Mouse (Mus musculus): ENCODE data around the gene Gm21818. TPM values are rescaled to one million over a fixed set of nuclear protein-coding genes. Genes with fewer than 3 reads are reported as not detected.
"Not testable (repeated sequence)": the region's sequence is repeated elsewhere in the genome, so short reads cannot be mapped to it uniquely, and the experiment has no call there.

Gene Gm21818
- not detected in 2 replicates for polyA plus RNA-seq (2014; fragmentation: Nextera tagmentation; extraction: Ambion mirVana)

DNA sequence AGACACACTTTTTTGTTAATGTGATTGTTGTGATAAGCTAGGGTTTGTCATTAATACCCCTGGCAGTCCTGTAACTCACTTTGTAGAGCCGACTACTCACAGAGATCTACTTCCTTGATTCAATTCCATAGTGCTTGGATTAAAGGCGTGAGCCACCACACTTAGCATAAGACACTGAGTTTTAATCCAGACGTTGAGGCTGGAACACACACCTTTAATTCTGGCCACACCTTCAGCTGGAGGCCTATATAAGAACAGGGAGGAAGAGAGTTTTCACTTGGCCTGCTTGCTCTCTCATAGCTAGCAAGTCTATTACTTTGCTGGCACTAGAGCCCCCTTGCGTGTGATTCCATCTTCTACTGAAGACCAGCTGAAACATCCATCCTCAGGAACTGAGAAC is at the start of gene Gm21818:
Gm21818 (plus strand) TSS at position 301 of the 400 bp plus-strand sequence.
- not testable (repeated sequence) for H3K9ac ChIP-seq (ENCODE audit: low read length); H3K4me2 ChIP-seq (ENCODE audit: low read length); H3K4me1 ChIP-seq (replicated peaks; ENCODE audit: control insufficient read depth, insufficient read depth, low read length); ATAC-seq (replicated peaks; ENCODE audit: low FRiP score, low TSS enrichment, low read depth); H3K9me3 ChIP-seq (ENCODE audit: control insufficient read depth, low read length); H3K27ac ChIP-seq (ENCODE audit: low read depth); H3K27me3 ChIP-seq (replicated peaks; ENCODE audit: control insufficient read depth, insufficient read depth, low read length); H3K4me3 ChIP-seq (ENCODE audit: low read depth, low read length); DNase-seq (ENCODE audit: low spot score); H3K36me3 ChIP-seq (ENCODE audit: control insufficient read depth, insufficient read depth, low read length)
- 81% methylated on average over 4 of the region's 4 CpGs for WGBS

DNA sequence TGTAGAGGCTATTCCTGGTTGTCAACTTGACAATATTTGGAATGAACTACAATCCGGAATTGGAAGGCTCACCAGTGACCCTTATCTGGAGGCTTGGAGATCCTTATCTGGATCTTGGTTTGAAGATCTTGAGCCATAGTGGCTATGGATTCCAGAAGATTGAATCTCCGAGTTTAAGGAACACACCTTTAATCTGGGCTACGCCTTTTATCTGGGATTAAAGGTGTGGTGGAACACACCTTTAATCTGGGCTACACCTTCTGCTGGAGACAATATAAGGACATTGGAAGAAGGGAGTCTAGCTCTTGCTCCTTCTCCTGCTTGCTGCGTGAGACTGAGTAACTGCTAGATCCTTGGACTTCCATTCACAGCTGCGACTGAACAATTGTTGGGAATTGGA is 32.3 kb upstream of the Gm21818 start, which contains the start of gene Gm20767:
Gm20767 (plus strand) TSS at position 301 of the 400 bp plus-strand sequence.
- H3K9me3 ChIP-seq (ENCODE audit: control insufficient read depth, low read length); H3K4me3 ChIP-seq (ENCODE audit: low read depth, low read length); DNase-seq (ENCODE audit: low spot score); H3K9ac ChIP-seq (ENCODE audit: low read length); H3K4me2 ChIP-seq (ENCODE audit: low read length); H3K27me3 ChIP-seq (replicated peaks; ENCODE audit: control insufficient read depth, insufficient read depth, low read length); H3K36me3 ChIP-seq (ENCODE audit: control insufficient read depth, insufficient read depth, low read length); H3K4me1 ChIP-seq (replicated peaks; ENCODE audit: control insufficient read depth, insufficient read depth, low read length); H3K27ac ChIP-seq (ENCODE audit: low read depth); ATAC-seq (replicated peaks; ENCODE audit: low FRiP score, low TSS enrichment, low read depth): not testable (repeated sequence)
- 100% methylated on average over 1 of the region's 5 CpGs for WGBS

DNA sequence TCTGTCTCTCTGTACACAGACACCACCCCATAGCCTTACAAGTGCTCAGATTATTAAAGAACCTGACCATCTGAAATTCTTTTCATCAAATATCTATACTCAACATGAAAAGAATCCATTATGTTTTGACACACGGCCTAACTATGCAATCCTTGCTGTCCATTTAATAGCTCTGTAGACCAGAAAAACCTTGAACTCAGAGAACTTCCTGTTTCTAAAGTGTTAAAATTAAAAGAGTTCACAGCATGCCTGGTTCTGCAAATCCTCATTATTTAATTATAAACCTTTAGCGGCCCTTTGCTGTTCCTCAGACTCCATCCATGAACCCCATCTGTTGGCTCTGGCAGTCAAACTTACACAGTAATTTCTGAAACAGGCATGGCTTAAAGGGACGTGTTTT is 29.9 kb upstream of the Gm21818 start:
- not testable (repeated sequence) for H3K36me3 ChIP-seq (ENCODE audit: control insufficient read depth, insufficient read depth, low read length); H3K4me2 ChIP-seq (ENCODE audit: low read length); DNase-seq (ENCODE audit: low spot score); H3K4me3 ChIP-seq (ENCODE audit: low read depth, low read length); H3K27ac ChIP-seq (ENCODE audit: low read depth); H3K27me3 ChIP-seq (replicated peaks; ENCODE audit: control insufficient read depth, insufficient read depth, low read length); H3K9ac ChIP-seq (ENCODE audit: low read length); H3K9me3 ChIP-seq (ENCODE audit: control insufficient read depth, low read length); ATAC-seq (replicated peaks; ENCODE audit: low FRiP score, low TSS enrichment, low read depth); H3K4me1 ChIP-seq (replicated peaks; ENCODE audit: control insufficient read depth, insufficient read depth, low read length)
- WGBS: 92% methylated on average over 2 of the region's 3 CpGs

DNA sequence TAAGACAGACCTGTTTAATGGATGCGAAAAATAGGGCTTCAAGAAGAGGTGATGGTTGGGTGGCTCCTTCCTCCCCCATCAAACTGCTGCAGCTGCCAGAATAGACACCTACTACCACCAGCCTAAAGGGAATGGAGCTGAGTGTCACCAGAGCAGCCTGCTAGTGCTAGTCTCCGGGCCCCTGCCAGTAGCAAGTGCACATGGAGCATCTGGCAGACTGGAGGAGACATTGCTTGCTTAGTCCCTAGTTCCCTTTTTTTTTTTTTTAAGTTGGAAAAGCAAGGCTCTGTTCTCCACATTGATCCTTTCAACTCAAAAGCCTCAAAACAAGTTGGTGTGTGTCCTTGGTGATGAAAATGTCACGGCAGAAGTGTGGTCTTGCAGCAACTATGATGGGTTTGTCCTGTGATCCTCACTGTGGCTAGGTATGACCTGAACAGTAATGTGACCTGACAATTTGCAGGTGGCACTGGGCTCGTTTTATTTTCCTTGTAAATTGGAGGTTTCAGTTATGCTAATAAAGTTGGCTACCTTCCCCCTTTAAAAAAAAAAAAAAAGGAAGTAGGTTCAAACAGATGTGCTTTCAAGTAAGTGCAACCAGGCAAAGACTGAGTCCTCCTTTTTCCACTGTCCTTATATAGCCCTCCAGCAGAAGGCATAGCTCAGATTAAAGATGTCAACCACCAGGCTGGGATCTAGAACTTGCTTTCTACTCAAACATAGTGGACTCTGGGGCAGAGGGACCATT is 22.4 kb upstream of the Gm21818 start:
- not testable (repeated sequence) for H3K9me3 ChIP-seq (ENCODE audit: control insufficient read depth, low read length); H3K36me3 ChIP-seq (ENCODE audit: control insufficient read depth, insufficient read depth, low read length); H3K27me3 ChIP-seq (replicated peaks; ENCODE audit: control insufficient read depth, insufficient read depth, low read length); H3K27ac ChIP-seq (ENCODE audit: low read depth); H3K4me2 ChIP-seq (ENCODE audit: low read length); H3K9ac ChIP-seq (ENCODE audit: low read length); ATAC-seq (replicated peaks; ENCODE audit: low FRiP score, low TSS enrichment, low read depth); DNase-seq (ENCODE audit: low spot score); H3K4me1 ChIP-seq (replicated peaks; ENCODE audit: control insufficient read depth, insufficient read depth, low read length); H3K4me3 ChIP-seq (ENCODE audit: low read depth, low read length)
- WGBS: 70% methylated on average over 3 of the region's 4 CpGs

DNA sequence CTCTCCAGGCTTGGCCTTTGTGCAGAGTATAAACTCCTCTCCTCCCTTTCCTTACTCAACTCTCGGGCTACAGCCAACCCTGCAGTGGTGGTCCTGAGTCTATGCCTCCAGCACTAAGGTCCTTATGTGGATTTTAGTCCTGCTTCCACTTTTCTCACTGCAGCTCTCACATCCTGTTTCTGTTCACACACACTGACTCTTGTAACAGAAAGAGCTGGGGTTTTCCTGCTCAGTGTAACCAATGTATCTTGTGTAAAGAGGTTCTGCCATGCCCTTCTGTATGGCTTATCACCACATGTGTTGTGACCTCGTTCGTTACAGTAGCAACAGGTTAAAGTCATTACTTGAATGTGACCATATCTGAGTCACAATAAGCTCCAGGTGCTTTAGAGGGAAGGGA is 21.6 kb upstream of the Gm21818 start:
- ATAC-seq (replicated peaks; ENCODE audit: low FRiP score, low TSS enrichment, low read depth); DNase-seq (ENCODE audit: low spot score); H3K36me3 ChIP-seq (ENCODE audit: control insufficient read depth, insufficient read depth, low read length); H3K9me3 ChIP-seq (ENCODE audit: control insufficient read depth, low read length); H3K9ac ChIP-seq (ENCODE audit: low read length); H3K4me2 ChIP-seq (ENCODE audit: low read length); H3K4me1 ChIP-seq (replicated peaks; ENCODE audit: control insufficient read depth, insufficient read depth, low read length); H3K27me3 ChIP-seq (replicated peaks; ENCODE audit: control insufficient read depth, insufficient read depth, low read length); H3K27ac ChIP-seq (ENCODE audit: low read depth); H3K4me3 ChIP-seq (ENCODE audit: low read depth, low read length): not testable (repeated sequence)
- 60% methylated on average over 3 of the region's 3 CpGs for WGBS

DNA sequence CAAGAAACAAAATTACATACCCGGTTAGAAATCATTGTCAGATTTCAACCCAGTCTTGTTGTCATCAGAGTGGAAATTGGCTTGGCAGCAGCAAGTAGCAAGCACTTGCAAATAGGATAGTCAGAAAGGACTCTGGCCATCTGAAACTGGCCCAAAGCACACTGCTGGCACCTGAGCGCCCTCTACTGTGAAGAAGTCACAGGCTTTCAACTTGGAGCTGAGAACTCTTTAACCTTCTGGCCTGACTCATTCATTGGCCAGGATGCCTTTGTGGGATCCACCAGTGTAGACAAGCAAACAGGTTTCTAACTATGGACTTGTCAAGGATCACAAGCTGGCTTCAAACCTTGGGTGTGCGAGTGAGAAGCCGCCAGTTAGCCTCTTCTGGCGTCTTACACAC is 3.9 kb upstream of the Gm21818 start:
- H3K27ac ChIP-seq (ENCODE audit: low read depth); DNase-seq (ENCODE audit: low spot score); H3K36me3 ChIP-seq (ENCODE audit: control insufficient read depth, insufficient read depth, low read length); H3K4me3 ChIP-seq (ENCODE audit: low read depth, low read length); H3K4me1 ChIP-seq (replicated peaks; ENCODE audit: control insufficient read depth, insufficient read depth, low read length); ATAC-seq (replicated peaks; ENCODE audit: low FRiP score, low TSS enrichment, low read depth); H3K9ac ChIP-seq (ENCODE audit: low read length); H3K27me3 ChIP-seq (replicated peaks; ENCODE audit: control insufficient read depth, insufficient read depth, low read length); H3K9me3 ChIP-seq (ENCODE audit: control insufficient read depth, low read length); H3K4me2 ChIP-seq (ENCODE audit: low read length): not testable (repeated sequence)
- WGBS: 57% methylated on average over 5 of the region's 5 CpGs

DNA sequence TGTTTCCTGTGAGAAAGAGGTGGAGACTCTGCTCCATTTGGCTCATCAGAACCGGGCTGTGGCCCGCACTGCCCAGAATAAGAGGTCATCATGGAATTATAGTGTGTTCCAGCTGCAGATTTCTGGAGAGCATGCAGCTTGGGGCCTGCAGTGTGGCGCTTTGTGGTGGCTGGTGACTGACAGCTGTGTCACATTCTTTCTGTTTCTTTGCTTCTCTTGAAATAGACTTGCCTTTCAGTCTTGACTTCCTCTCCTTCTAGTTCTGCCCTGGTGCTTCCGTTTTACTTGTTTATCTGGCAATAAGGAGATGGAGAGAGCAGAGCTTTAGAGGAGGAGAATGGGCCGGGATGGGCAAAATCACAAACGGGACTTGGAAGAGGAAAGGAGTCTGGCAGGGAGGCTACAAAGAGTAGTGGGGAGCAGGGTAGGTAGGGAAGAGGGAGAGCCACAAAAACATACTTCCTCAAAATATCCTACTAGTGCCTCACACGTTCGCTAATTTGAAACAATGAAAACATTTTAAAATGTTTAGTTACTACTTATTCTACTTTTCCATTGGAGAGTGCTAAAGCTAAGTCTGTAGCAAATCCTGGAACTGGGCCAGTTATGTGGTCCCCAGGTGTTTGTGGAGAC is 24.1 kb downstream of the Gm21818 start:
- not testable (repeated sequence) for H3K9me3 ChIP-seq (ENCODE audit: control insufficient read depth, low read length); DNase-seq (ENCODE audit: low spot score); H3K9ac ChIP-seq (ENCODE audit: low read length); H3K4me1 ChIP-seq (replicated peaks; ENCODE audit: control insufficient read depth, insufficient read depth, low read length); H3K4me3 ChIP-seq (ENCODE audit: low read depth, low read length); H3K36me3 ChIP-seq (ENCODE audit: control insufficient read depth, insufficient read depth, low read length); H3K4me2 ChIP-seq (ENCODE audit: low read length); H3K27me3 ChIP-seq (replicated peaks; ENCODE audit: control insufficient read depth, insufficient read depth, low read length); H3K27ac ChIP-seq (ENCODE audit: low read depth); ATAC-seq (replicated peaks; ENCODE audit: low FRiP score, low TSS enrichment, low read depth)
- WGBS: 74% methylated on average over 7 of the region's 8 CpGs

DNA sequence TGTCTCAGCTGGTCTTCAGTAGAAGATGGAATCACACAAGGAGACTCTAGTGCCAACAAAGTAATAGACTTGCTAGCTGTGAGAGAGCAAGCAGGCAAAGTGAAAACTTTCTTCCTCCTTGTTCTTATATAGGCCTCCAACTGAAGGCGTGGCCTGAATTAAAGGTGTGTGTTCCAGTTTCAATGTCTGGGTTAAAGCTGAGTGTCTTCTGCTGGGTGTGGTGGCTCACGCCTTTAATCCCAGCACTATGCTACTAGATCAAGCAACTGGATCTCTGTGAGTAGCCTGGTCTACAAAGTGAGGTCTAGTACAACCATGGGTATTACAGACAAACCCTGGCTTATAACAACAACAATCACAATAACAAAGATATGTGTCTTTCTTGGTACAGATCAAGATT is 43.6 kb downstream of the Gm21818 start, which contains the start of gene Gm21762:
Gm21762 (minus strand) TSS at position 101 of the 400 bp plus-strand sequence.
- not testable (repeated sequence) for H3K9me3 ChIP-seq (ENCODE audit: control insufficient read depth, low read length); H3K4me1 ChIP-seq (replicated peaks; ENCODE audit: control insufficient read depth, insufficient read depth, low read length); H3K4me3 ChIP-seq (ENCODE audit: low read depth, low read length); H3K36me3 ChIP-seq (ENCODE audit: control insufficient read depth, insufficient read depth, low read length); H3K4me2 ChIP-seq (ENCODE audit: low read length); H3K27me3 ChIP-seq (replicated peaks; ENCODE audit: control insufficient read depth, insufficient read depth, low read length); DNase-seq (ENCODE audit: low spot score); ATAC-seq (replicated peaks; ENCODE audit: low FRiP score, low TSS enrichment, low read depth); H3K27ac ChIP-seq (ENCODE audit: low read depth); H3K9ac ChIP-seq (ENCODE audit: low read length)
- no CpG with 5 or more reads among the region's 2 CpGs for WGBS
